Mouse (Mus musculus): ENCODE measurements around the gene Nxnl1.

Gene Nxnl1

GRCm38 (mm10) chr8:71511644-71512043 lies 54.8 kb downstream of the Nxnl1 start, which contains the start of gene Plvap:
Plvap (minus strand) TSS chr8:71511752.
- DNase-seq, result no peak

Measured in retina, postnatal 1 day (tissue).